In the genomic region with DNA sequence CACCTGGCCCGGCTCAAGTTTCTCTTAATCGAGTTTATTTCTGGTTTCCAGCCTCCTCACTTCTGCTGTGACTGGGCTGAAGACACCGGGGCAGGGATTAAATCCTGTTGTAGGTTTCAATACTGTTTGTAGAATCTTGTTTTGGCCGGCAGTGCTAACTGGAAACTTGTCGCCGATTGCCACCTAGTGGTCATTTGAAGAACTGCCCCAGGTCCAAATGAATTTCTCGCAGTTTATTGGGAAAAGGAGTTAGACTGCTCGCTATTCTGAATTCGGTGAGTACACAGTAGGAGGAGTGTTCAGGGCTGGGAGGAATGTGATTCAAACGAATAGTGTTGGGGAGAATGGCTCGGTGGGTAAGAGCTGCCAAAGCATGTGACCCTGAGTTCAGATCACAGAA, we compare ENCODE assay signal across 8 mouse cellular contexts. TPM values are rescaled to one million over a fixed set of nuclear protein-coding genes. Genes with fewer than 3 reads are reported as not detected.
DNase-seq lines count a peak whose midpoint lies in the region; ATAC-seq and TF ChIP-seq lines count a peak whose summit lies in the region.

No protein-coding gene starts in this region.

- intact Hi-C loops in heart, adult 2 months (cut with DNase I) = loop anchor here (1.0 to 10.0 kb wide), 5 partner anchors 22 to 340 kb away; no protein-coding TSS in a partner anchor

- H3K36me3 ChIP-seq in heart, adult 2 months (ENCODE audit: control insufficient read depth, insufficient read depth, low read length) = no peaks in the 10 kb centered on the region
- H3K36me3 ChIP-seq in liver, embryonic 14.5 days (replicated peaks; ENCODE audit: control insufficient read depth, insufficient read depth, low read depth) = no peaks in the 10 kb centered on the region
- no peaks in the 10 kb centered on the region for H3K36me3 ChIP-seq in neural tube, embryonic 11.5 days (ENCODE audit: control insufficient read depth, insufficient read depth, low read length)
- H3K36me3 ChIP-seq in testis, adult 2 months (ENCODE audit: control insufficient read depth, insufficient read depth, low read length) = no peaks in the 10 kb centered on the region

- 2% methylated on average over 11 of the region's 11 CpGs for WGBS in heart, adult 2 months
- WGBS in liver, embryonic 14.5 days (ENCODE audit: insufficient replicate concordance) = 2% methylated on average over 11 of the region's 11 CpGs
- 3% methylated on average over 11 of the region's 11 CpGs for WGBS in neural tube, embryonic 11.5 days

- H3K9me3 ChIP-seq in liver, embryonic 14.5 days (ENCODE audit: control insufficient read depth, low read length) = no peaks in the 10 kb centered on the region
- no peaks in the 10 kb centered on the region for H3K9me3 ChIP-seq in neural tube, embryonic 11.5 days (ENCODE audit: control insufficient read depth, low read length)

- no peak overlapping the region for H3K9ac ChIP-seq in heart, adult 2 months (ENCODE audit: low read depth, low read length)
- H3K9ac ChIP-seq in liver, embryonic 14.5 days (replicated peaks) = no peak overlapping the region
- no peak overlapping the region for H3K9ac ChIP-seq in neural tube, embryonic 11.5 days (ENCODE audit: low read length)

- H3K27me3 ChIP-seq in heart, adult 2 months (ENCODE audit: control insufficient read depth, insufficient read depth, low read length) = no peaks in the 10 kb centered on the region
- H3K27me3 ChIP-seq in liver, embryonic 14.5 days (ENCODE audit: control insufficient read depth, insufficient read depth, low read length) = no peaks in the 10 kb centered on the region
- no peaks in the 10 kb centered on the region for H3K27me3 ChIP-seq in neural tube, embryonic 11.5 days (ENCODE audit: control insufficient read depth, insufficient read depth, low read length)
- no peaks in the 10 kb centered on the region for H3K27me3 ChIP-seq in testis, adult 2 months (ENCODE audit: control insufficient read depth, insufficient read depth, low read length)

- no peak; the same call in 1 of the 2 replicates for TF ChIP-seq CTCF in heart, adult 2 months (IDR thresholded peaks at IDR 0.05)
- TF ChIP-seq CTCF in liver, embryonic 14.5 days (IDR thresholded peaks at IDR 0.05; ENCODE audit: low read depth) = peak; percentile 94
- peak; percentile 31; the same call in 1 of the 2 replicates for TF ChIP-seq CTCF in testis, adult 2 months (IDR thresholded peaks at IDR 0.05; ENCODE audit: control insufficient read depth, insufficient read depth, insufficient replicate concordance, low read depth, low read length)

- H3K4me2 ChIP-seq in liver, embryonic 14.5 days (ENCODE audit: low read depth) = no peak overlapping the region
- no peak overlapping the region for H3K4me2 ChIP-seq in neural tube, embryonic 11.5 days (ENCODE audit: low read depth)

- no peak overlapping the region for H3K4me3 ChIP-seq in heart, adult 2 months
- no peak overlapping the region for H3K4me3 ChIP-seq in liver, embryonic 14.5 days (ENCODE audit: insufficient read depth in 1 of 2, low read depth in 2 of 2, low read length in 2 of 2)
- no peak overlapping the region for H3K4me3 ChIP-seq in neural tube, embryonic 11.5 days (ENCODE audit: low read depth, low read length)
- H3K4me3 ChIP-seq in testis, adult 2 months (ENCODE audit: control insufficient read depth, low read depth, low read length) = no peak overlapping the region

- peak; percentile 89; the same call in 1 of the 2 replicates for TF ChIP-seq EP300 in heart, adult 2 months (IDR thresholded peaks at IDR 0.05; ENCODE audit: insufficient read depth, low read depth, low read length)
- TF ChIP-seq EP300 in liver, embryonic 14.5 days (IDR thresholded peaks at IDR 0.05; ENCODE audit: low read depth) = no peak

- H3K27ac ChIP-seq in heart, adult 2 months = no peak overlapping the region
- H3K27ac ChIP-seq in liver, embryonic 14.5 days = no peak overlapping the region
- no peak overlapping the region for H3K27ac ChIP-seq in neural tube, embryonic 11.5 days (ENCODE audit: low read depth, low read length)
- no peak overlapping the region for H3K27ac ChIP-seq in testis, adult 2 months (ENCODE audit: control insufficient read depth, insufficient read depth, low read depth, low read length)

- TF ChIP-seq POLR2A in heart, adult 2 months (IDR thresholded peaks at IDR 0.05; ENCODE audit: insufficient read depth, low read depth, low read length) = no peak
- TF ChIP-seq POLR2A in testis, adult 2 months (IDR thresholded peaks at IDR 0.05; ENCODE audit: control insufficient read depth, low read depth, low read length) = no peak

- DNase-seq in B cell, adult 2 months = peak; percentile 85 to 86
- peak; percentile 89 for DNase-seq in adrenal gland, postnatal 10 days
- peak; percentile 79 for DNase-seq in embryo, embryonic 9.5 days (ENCODE audit: extremely low spot score)
- peak; percentile 79 to 84 for DNase-seq in heart, adult 2 months
- DNase-seq in kidney, postnatal 25 days = peak; percentile 74 to 84
- DNase-seq in liver, embryonic 14.5 days (ENCODE audit: low read depth in 3 of 3, low spot score in 3 of 3) = peak in 1 of 3 experiments; percentile 60
- DNase-seq in neural tube, embryonic 11.5 days (ENCODE audit: low spot score) = peak; percentile 79

- no peaks in the 10 kb centered on the region for H3K79me2 ChIP-seq in heart, adult 2 months (replicated peaks; ENCODE audit: control insufficient read depth, insufficient read depth, low read length)

- no peak for ATAC-seq in liver, embryonic 14.5 days (ENCODE audit: insufficient read depth)
- ATAC-seq in neural tube, embryonic 11.5 days (ENCODE audit: insufficient read depth, low FRiP score, low TSS enrichment) = no peak

- peaks cover 1% of the 10 kb centered on the region; the same call in 1 of the 2 replicates for H3K4me1 ChIP-seq in heart, adult 2 months (ENCODE audit: control insufficient read depth, insufficient read depth, low read length)
- peaks cover 22 to 37% of the 10 kb centered on the region in 2 experiments for H3K4me1 ChIP-seq in liver, embryonic 14.5 days (replicated peaks; ENCODE audit: control insufficient read depth in 2 of 2, insufficient read depth in 2 of 2, low read length in 1 of 2)
- no peaks in the 10 kb centered on the region for H3K4me1 ChIP-seq in neural tube, embryonic 11.5 days (ENCODE audit: control insufficient read depth, insufficient read depth, low read length)
- peaks cover 7% of the 10 kb centered on the region for H3K4me1 ChIP-seq in testis, adult 2 months (ENCODE audit: control insufficient read depth, insufficient read depth, low read length)

RNA-seq across cellular contexts. Expression of gene Pim1, which starts 23.9 kb away (rescaled TPM):
- 100 to 1,000 TPM in 1 of 2 experiments, 10 to 100 TPM in 1; 73.4 to 104 TPM for total RNA-seq in adrenal gland, postnatal 10 days (2021)
- total RNA-seq in heart, adult 2 months (2021) = 10 to 100 TPM; 17.2 to 20.5 TPM
- polyA plus RNA-seq in heart, adult 2 months (2012; rRNA removed) = 24.6 and 27.9 TPM in 2 replicates
- polyA plus RNA-seq in liver, embryonic 14.5 days (2012; rRNA removed) = 61.4 and 64.5 TPM in 2 replicates
- polyA plus RNA-seq in liver, embryonic 14.5 days (2014; fragmentation: Nextera tagmentation; extraction: Ambion mirVana) = 60.4 and 69.9 TPM in 2 replicates
- 23.1 and 24.3 TPM in 2 replicates for polyA plus RNA-seq in neural tube, embryonic 11.5 days (2014; fragmentation: Nextera tagmentation; extraction: Ambion mirVana)
- 87.2 and 99.7 TPM in 2 replicates for polyA plus RNA-seq in testis, adult 2 months (2012; rRNA removed)

RNA-seq across cellular contexts. Expression of gene Gm17657, which starts 35.0 kb away (rescaled TPM):
- not detected for total RNA-seq in adrenal gland, postnatal 10 days (2021)
- total RNA-seq in heart, adult 2 months (2021) = not detected
- not detected in 2 replicates for polyA plus RNA-seq in heart, adult 2 months (2012; rRNA removed)
- polyA plus RNA-seq in liver, embryonic 14.5 days (2012; rRNA removed) = not detected in 2 replicates
- not detected in 2 replicates for polyA plus RNA-seq in liver, embryonic 14.5 days (2014; fragmentation: Nextera tagmentation; extraction: Ambion mirVana)
- polyA plus RNA-seq in neural tube, embryonic 11.5 days (2014; fragmentation: Nextera tagmentation; extraction: Ambion mirVana) = not detected in 2 replicates
- 18.6 and 21.1 TPM in 2 replicates for polyA plus RNA-seq in testis, adult 2 months (2012; rRNA removed)

RNA-seq across cellular contexts. Expression of gene Tbc1d22b, which starts 35.1 kb away (rescaled TPM):
- total RNA-seq in adrenal gland, postnatal 10 days (2021) = 10 to 100 TPM; 19.7 to 20.3 TPM
- total RNA-seq in heart, adult 2 months (2021) = 10 to 100 TPM; 12.8 to 13.8 TPM
- polyA plus RNA-seq in heart, adult 2 months (2012; rRNA removed) = 15.3 and 16.9 TPM in 2 replicates
- polyA plus RNA-seq in liver, embryonic 14.5 days (2012; rRNA removed) = 3.3 and 3.6 TPM in 2 replicates
- 2.3 and 2.9 TPM in 2 replicates for polyA plus RNA-seq in liver, embryonic 14.5 days (2014; fragmentation: Nextera tagmentation; extraction: Ambion mirVana)
- polyA plus RNA-seq in neural tube, embryonic 11.5 days (2014; fragmentation: Nextera tagmentation; extraction: Ambion mirVana) = 19.9 and 22.1 TPM in 2 replicates
- 26.0 and 26.5 TPM in 2 replicates for polyA plus RNA-seq in testis, adult 2 months (2012; rRNA removed)

RNA-seq across cellular contexts. Expression of gene Tmem217, which starts 37.8 kb away (rescaled TPM):
- not detected for total RNA-seq in adrenal gland, postnatal 10 days (2021)
- not detected for total RNA-seq in heart, adult 2 months (2021)
- 0.47 TPM in 1 of 2 replicates, not detected in the other for polyA plus RNA-seq in heart, adult 2 months (2012; rRNA removed)
- 0.09 TPM in 1 of 2 replicates, not detected in the other for polyA plus RNA-seq in liver, embryonic 14.5 days (2012; rRNA removed)
- polyA plus RNA-seq in liver, embryonic 14.5 days (2014; fragmentation: Nextera tagmentation; extraction: Ambion mirVana) = not detected in 2 replicates
- 0.35 and 0.45 TPM in 2 replicates for polyA plus RNA-seq in neural tube, embryonic 11.5 days (2014; fragmentation: Nextera tagmentation; extraction: Ambion mirVana)
- polyA plus RNA-seq in testis, adult 2 months (2012; rRNA removed) = 312 and 396 TPM in 2 replicates

Comparison
In these comparisons a context has a peak if more than half of its experiments do, and no peak if none do; other contexts are left out.
1. RNA of gene Gm17657, which starts 35.0 kb away (polyA plus RNA-seq): 18.6 to 21.1 TPM in testis, adult 2 months; not detected in neural tube, embryonic 11.5 days, not detected in liver, embryonic 14.5 days and not detected in heart, adult 2 months; every median in the first group is over 10 times any median in the second.